Mouse (Mus musculus) lung, adult 18-20 months (tissue): ENCODE data around the gene Was.
"Not testable (repeated sequence)": the region's sequence is repeated elsewhere in the genome, so short reads cannot be mapped to it uniquely, and the experiment has no call there.

ENCODE experiments used
- DNase-seq, 2 experiments: peaks; one replicate each; pipeline ENCODE4 v3.0.0; 2022; ENCODE audit warnings: mixed read lengths in 2 of 2

Was gene

GRCm38 (mm10) chrX:8073881-8074429 is 16.3 kb downstream of the Was start:
- peak; percentile 10 to 21 for DNase-seq

DNA sequence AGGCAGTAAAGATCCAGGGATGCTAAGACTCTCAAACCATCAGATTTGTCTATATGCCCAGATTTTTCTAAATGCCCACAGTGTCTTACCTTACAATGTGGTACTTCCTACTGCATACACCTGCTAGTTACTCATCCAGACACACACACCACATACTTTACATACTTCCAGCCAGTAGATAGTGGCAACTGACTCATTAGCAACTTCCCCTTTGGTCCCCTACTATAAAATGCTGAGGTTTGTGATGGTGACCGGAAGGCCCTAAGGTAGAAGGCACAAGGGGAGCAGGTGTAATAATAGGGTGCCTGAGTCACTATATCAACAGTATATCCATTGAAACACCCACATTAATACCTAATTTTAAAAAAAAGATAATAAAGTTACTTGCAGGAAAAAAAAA is 21.1 kb downstream of the Was start:
- no peak for DNase-seq

- not testable (repeated sequence) for DNase-seq
Measured at GRCm38 (mm10) chrX:8051044-8051781, 39.1 kb downstream of the Was start.

GRCm38 (mm10) chrX:8033009-8033408 is 57.3 kb downstream of the Was start:
- no peak for DNase-seq
